Mouse (Mus musculus) urinary bladder, postnatal 25 days (tissue): ENCODE measurements around the gene Baiap3.

Source experiments
- DNase-seq: peaks from one replicate; pipeline ENCODE4 v3.0.0; 2022; ENCODE audit warnings: low spot score

Gene Baiap3

DNA sequence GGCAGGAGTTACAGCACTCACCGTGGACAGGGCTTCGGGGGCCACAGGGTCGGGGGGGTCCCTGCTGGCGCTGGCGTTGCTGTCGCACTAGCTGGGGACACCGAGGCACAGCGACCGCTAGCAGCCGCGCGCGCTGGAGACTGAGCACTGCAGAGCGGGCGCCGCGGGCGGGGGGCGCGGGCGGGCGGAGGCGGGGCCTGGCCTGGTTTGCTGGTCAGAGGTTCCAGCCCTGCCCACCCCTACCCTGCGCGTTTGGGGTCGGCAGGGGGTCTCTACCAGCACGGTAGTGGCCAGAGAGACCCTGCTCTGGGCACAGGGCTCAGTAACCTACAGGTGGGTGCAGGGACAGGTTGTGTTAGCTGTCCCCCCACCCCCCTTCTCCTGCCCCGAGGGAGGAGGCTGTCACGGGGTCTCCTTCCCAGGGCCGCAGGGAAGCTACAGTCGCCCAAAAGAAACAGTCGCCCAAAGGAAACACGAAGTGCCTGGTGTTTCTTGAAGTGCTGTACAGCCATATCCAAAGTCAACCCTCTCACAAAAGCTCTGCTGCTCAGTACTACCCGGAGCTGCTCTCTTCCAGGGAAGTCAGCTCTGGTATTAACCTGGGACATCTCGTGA, at the start of gene Baiap3:
Gene Baiap3 (minus strand): TSS at position 225 of the 615 bp plus-strand sequence.
- no peak for DNase-seq

DNA sequence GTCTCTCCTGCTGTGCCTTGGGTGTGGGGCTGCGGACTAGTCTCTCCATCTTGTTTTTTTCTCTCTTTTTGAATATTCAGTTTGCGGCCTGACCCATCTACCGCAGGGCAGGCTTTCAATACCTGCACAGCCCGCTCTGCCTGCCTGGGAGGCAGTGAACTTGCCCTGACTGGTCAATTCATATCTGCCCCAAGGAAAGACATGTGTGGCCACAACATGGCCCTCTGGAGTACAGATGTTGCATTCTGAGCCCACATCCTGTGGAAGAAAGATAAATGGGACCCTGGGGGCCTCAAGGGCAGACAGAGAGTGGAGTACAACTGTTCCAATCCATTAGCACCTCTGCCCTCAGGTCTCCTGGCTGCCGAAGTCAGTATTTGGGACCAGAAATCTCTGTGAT, 41.9 kb upstream of the Baiap3 start, which contains the start of gene Prss34:
Gene Prss34 (plus strand): TSS at position 301 of the 400 bp plus-strand sequence.
- DNase-seq, result no peak

DNA sequence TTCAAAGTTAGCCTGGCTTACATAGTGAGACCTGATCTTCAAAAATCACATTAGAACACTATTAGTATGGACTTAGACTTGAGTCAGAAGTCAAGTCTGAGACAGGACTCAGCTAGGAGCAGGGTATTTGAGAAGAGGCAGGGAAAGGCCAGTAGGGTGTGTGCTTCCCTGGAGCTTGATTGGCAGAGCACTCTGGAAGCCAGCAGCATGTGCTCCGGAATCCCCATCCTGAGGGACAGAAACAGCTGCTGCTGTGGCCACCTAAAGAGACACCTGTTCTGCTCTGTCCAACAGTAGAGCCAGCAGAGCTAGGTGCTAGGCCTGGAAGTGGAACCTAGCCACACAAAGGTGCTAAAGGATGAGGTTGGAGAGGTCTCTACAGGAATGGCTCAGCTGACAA, 37.9 kb upstream of the Baiap3 start:
- DNase-seq, result no peak

DNA sequence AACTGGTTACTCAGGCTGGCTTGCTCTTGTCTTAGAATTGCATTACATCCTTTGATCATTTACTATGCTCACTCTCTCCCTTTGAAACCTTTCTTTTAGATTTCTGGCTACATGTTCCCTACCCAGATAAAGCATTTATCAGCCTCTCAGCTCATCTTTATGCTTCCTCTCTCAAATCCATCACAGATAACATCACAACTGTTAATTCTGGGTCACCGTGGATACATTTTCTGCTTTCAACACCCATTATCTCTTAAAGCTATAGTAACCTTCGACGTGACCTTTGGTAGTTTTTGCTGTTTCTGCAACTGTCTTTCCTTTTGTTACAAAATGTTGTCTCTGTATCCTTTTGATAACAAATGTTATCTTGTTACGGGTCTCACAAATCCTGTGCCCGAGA, 37.3 kb upstream of the Baiap3 start:
- DNase-seq, result no peak

DNA sequence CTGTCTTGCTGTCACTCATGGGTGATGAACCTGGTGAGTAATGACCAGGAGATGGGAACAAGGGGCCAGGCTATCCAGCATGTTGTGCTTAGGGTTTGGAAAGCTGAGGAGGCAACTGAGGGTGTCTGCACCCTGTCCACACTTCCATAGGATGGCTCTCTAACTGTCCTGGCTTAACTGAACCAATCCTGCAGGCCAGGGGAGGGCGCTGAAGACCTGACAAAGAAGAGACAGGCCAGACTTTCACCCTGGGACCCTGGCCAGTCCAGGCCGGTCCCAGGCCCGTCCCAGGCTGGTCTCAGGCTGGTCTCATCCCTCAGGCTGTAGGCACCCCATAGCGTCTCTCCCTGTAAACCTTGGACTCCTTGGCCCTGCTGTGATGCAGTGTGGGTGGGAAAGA, 34.2 kb upstream of the Baiap3 start:
- DNase-seq, result no peak

DNA sequence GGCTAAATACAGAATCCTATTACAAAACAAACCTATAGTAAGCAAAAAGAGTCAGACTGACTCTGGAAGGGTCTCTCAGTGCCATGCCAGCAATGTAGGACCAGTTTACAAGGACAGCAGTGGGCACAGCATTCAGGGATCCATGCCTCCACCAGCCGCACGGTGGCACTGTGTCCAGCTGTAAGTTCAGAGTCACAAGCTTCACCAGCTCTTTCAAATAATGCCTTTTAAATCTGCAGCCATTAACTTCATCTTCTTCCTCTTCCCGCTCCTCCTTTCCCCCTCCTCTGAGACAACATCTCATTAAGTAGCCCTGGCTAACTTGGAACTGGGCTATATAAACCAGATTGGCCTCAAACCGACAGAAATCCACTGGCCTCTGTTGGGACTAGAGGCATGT, 32.7 kb upstream of the Baiap3 start:
- DNase-seq, result peak; percentile 28

DNA sequence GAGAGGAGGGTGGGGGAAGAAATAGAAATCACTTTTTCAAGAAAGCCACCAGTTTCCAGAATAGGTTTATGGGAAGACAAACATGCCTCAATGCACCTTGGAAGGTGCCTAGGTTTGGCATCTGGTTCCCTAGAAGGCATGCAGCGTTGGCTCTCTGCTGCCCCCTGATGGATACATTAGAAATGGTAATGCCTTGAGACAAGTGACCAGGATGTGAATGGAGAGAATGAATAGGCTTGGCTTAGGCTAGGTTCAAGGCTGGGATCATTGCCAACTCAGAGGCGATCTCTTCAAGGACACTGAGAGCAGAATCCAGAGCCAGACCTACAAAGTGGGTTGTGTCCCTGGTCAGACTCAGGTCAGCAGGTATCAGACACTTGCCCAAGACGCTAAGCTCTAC, 28.9 kb upstream of the Baiap3 start:
- DNase-seq, result peak; percentile 68

DNA sequence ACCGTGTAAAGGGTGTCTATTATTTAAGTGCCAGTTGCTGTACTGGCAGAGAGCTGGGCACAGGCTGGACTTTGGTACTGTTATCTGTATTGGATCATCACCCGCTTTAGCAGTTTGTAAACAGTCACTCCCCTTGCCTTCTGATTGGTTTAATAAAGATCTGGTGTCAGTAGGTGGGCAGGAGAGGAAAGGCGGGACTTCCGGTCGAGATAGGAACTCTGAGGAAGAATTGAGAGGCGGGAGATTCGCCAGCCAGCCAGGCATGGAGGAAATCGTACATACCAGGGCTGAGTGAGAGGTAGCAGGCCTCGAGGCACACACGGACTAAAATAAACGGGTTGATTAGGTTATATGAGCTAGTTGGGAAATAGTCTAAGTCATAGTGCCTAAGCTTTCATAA, 26.0 kb upstream of the Baiap3 start:
- DNase-seq, result peak; percentile 48

DNA sequence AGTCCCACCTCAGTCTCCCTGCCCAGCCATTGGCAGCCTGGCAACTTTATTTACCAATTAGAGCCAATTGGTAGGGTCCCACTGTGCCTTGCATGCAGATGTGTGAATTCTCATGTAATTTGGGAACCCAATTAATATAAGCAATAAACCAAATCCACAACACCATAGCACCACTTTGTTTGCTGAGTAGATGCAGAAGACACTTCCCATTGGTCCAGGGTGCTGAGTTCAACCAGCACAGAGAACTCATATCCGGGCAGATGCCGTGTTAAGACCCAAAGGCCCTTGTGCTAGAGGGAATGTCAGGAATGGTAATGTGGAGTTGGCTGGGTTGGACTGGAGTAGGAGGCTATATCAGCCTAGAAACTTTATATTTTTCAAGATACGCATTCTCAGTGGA, 19.7 kb upstream of the Baiap3 start:
- DNase-seq, result no peak

DNA sequence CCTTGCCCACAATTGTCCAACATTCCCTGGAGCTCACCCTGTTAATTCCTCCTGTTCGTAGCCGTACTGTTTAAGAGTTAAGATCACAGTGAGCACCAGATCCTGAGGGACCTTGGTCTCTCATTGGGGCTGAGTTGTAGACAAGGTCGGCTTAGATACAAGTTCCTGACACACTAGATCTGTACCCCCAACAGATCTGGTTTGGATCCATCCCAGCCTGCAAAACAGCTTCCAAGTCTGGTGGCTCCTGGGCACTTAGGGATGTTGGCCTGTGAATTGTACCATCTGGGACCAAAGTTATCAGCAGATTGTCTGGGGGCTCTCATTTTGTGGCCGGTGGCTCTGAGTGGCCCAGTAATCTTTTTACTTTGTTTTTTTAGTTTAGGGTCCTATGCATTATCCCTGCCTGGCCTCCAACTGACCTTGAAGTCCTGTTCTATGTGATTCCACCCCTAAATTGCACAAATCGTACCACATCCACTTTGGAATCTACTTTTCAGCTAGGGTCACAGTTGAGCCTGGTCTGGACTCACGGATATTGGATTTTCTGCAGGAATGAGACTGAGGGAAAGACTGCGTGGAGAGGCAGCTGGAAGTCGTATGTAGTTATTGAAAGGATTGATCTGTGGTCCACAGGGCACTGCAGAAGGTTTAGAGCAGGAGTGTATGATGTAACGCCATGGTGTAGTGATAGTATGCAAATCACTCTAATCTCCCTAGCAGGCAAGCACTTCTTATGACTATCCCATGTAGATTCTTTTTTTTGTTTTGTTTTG, 18.6 kb upstream of the Baiap3 start, which contains the start of gene Ube2i:
Gene Ube2i (minus strand): TSS at position 52 of the 776 bp plus-strand sequence.
- no peak for DNase-seq

DNA sequence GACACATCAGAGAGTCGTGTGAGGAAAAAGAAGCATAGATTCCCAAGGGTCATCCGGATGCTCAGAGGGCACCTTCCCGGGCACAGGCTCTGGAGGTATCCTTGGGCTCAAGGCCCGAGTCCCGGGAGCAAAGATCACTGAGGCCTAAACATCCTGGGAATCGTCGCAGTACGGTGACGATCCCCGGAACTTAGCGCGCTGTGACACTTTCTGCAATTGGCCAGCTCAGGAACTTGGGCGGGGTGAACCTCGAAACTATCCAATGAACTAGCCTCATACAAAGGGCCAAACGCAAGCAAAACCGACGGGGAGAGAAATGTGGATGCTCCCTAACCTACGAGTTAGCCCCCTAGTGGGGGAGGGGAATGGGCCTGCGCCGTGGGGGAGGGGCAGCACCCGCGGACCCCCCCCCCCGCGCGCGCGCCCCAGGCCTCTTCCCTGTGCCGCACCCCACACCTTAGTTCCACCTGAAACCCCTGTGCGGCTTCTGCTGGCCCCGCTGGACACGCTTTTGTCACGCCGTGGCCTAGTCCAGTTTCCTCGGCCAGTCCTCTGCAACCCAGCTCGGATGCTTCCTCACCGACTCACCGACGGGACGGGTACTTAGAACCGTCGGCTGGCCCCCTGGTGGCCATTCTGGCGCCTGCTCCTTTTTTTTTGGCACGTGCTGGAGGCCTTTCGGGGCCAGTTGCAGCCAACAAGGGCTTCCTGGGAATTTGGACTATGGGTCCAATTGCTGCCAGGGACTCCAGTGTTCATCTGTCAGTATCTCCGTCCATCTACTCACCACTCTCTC, 17.7 kb upstream of the Baiap3 start:
- peak; percentile 88 for DNase-seq

DNA sequence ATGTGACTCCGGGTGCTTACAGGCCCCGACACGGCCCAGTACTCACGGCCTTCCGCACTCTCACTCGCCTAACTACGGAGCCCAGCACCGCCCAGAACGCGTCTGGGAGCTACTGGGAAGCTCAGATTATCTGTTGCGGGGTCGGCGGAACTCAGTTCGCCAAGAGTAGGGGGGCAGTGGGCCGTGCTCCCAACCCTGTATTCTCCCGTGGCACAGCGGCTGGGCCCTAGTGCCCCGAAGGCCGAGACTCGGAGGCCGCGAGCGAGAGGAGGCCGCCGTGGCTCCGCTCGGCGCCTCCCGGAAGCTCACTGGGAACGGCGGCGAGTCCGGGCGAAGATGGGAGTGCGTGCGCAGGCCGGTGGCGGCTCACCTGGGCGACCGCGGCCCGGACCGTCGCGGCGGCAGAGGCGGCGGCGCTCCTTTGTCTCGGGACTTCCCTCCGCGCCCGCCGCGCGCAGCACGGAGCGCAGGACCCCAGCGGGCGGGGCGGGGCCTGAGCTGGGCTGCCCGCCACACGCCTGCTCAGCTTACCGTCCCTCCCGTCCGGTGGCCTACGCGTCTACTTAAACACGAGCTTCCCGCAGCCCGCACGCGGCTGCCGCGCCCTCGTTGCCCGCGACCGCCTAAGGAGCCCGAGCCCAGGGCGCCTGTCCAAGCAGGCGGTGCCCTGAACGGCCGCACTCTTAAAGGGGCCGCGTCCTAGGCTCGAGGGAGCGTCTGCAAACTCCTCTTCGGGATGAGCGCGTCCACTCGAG, 17.0 kb upstream of the Baiap3 start:
- DNase-seq, result peak; percentile 83

DNA sequence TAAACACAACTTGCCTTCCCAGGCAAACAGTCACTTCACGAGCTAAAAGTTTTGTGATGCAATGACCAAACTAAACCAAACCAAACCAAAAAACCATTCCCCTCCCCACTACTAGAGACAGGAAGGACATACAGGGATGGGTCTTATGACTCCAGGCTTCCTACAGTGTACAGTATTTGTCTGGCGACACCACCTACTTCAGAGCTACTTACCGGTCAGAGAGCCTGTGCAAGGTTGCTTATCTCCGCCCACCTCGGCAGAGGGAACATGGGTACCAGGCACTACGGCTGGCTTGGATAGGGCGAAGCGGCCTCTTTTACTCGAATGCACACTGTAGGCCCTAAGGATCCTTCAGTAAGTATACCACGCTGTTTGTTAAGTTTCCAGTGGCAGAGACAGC, 16.2 kb upstream of the Baiap3 start:
- DNase-seq, result no peak

DNA sequence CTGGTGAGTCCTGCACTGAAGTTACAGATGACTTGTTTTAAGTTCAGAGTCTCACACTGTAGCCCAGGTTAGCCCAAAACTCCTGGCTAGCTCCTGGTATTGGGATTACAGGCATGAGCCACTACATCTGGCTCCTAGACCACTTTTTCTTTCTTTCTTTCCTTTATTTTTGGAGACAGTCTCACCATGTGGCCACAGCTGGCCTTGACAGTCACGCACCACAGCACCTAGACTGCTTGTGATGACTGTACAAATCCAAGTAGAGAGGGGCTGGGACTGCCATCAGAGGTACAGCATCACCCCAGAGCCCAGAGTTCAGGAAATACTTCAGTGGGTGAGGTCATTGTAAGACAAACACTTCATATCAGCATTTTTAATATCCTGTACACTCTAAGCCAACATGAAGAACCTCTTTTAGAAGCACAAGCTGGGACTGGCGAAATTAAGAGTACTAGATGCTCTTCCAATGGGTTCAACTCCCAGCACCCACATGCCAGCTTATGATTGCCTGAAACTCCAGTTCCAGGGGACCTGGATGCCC, 14.7 kb upstream of the Baiap3 start:
- DNase-seq, result no peak

DNA sequence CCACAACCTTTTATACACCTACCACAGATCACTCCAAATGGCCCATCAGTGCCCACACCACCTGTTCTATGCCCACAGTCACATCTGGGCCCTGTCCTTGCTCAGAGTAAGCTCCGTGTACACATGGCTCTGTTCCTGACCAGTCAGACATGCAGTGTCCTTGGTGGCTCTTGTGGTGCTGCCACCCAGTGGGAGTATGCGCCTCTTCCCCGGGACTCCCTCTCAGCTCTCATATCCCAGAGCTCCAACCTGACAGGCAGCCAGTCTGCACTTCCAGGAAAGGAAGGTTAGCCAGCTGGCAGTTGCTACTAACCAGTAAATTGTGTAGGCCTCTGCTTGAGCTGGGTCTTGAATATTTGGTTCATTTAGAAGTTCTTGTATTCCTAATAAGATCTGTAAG, 8.3 kb upstream of the Baiap3 start:
- DNase-seq, result no peak

DNA sequence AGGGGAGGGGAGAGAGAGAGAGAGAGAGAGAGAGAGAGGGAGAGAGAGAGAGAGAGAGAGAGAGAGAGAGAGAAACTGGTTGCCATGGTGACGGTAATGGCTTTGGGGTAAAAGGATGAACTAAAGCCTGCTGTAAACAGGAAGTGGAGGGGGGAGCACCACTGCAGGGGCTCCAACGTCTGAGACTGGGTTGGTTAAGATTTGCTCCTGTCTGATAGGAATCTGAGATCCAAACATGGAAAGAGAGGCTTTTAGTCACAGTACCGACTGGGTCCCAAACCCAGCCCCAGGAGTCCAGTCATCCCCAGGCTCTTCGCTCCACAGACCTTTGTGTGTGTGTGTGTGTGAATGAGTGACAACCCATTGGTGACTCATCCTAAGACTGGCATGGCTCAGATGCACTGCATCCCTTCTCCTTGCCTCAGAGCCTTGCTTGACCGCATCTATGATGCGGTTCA, 1.7 kb upstream of the Baiap3 start:
- DNase-seq, result no peak

DNA sequence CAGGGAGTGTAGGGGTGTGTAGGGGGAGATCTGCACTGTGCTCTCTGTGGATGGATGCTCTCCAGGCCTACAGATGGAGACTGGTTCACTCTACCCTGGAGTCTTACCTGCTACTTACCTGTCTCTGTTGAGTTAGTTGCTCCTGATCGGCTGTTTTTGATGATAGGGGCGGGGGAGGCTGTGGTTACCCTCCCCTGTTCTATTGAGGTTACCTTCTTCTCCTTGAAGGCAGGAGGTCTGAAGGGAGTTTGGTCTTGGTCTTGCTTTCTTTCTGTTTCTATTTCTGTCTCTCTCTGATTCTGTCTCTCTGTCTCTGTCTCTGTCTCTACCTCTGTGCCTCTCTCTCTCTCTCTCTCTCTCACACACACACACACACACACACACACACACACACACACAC, 1.1 kb downstream of the Baiap3 start:
- DNase-seq, result no peak

DNA sequence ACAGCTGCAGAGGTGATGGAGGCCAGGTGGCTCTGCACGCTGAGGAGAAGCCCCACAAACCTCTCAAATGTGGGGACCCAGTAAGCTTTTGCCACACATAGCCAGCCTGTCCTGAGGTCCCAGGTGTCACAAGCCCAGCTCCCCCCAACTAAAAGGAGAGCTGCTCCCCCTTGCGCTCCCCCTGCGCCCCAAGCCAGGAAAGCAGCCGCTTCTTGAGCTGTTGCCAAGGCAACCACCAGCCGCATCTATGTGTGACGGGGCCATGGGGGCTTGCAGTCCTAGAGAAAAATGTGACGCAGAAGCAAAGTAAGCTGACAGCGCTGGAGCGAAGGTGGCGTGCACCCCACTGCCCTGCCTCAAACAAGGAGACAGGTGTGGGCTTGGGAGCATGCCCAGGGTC, 2.4 kb downstream of the Baiap3 start:
- no peak for DNase-seq

DNA sequence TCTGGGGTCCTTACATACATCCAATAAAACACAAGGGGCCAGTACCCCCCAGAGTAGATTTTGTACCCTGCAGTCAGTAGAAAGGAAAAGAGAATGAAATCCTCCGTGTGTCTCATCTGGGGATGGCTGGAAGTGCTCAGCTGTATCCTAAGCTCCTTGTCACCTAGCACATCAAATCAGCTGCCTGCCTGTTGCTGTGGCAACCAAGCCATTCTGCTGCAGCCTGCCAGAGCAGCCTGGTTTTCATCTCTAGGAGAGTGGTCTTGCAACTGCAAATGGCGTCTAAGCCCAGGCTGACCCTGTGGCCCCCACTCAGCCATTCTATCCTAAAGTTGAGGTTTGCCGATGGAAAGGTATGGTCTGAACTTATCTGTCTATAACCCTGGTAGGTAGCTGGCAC, 3.5 kb downstream of the Baiap3 start:
- DNase-seq, result no peak

DNA sequence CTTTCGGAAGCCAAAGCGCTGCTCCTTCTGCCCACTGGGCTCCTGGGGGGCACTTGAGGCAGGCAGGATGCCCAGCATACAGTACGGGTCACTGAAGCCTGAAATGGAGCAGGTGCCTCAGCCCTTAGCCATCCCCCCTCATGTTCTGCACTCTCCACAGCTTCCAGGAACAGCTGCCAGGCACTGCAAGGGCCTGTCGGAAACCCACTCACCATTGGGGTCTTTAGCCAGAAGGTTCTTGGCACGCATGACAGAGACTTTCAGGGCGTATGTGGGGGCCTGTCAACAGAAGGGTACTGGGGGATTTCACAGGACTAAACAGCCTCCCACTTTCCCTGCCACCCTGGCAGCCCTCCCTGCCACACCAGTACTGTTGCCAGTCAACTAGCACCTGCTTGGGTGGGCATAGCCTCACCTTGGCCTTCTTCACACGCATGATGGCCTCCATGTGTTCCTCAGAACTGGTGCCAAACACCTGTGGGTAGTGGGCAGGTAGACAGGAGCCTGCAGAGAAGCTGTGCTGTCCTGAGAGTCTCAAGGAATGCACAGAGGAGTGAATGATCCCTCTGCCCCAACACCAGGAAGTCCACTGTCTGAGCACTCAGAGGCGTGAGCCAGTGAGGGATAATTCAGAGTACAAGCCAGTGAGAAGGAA, 5.9 kb downstream of the Baiap3 start:
- no peak for DNase-seq

DNA sequence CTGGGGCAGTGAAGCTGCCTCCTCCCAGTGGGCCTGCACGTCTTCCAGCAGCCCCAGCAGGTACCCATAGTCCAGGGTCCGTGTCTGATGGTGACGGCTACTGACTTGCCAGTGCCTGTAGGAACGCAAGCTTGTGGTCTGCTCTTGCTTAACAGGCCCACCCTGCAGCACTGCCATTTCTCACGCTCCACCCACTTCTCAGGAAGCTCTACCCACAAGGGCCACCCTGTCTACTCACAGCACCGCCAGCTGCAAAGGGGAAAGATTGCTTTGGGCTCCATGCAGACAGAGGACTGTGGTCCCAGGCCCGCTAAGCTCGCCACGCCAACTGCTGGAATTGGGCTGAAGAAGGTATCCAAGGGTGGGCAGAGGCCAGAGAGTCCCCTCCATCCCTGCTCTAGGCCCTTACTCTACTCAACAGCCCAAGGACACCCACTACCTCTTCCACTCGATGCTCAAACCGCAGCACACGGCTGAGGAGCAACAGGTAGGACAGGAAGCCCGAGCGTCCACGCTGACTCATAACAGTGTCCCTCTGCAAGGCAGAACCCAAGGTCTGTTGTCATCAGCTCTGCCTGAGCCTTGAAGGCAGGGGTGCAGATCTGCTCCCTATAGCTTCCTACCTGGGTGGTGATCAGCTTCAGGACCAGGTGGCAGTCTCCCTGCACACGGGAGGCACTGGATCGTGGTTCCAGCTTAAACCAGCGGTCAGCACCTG, 8.0 kb downstream of the Baiap3 start:
- no peak for DNase-seq
